Mouse (Mus musculus): ENCODE data around the gene Rarres2.

DNA sequence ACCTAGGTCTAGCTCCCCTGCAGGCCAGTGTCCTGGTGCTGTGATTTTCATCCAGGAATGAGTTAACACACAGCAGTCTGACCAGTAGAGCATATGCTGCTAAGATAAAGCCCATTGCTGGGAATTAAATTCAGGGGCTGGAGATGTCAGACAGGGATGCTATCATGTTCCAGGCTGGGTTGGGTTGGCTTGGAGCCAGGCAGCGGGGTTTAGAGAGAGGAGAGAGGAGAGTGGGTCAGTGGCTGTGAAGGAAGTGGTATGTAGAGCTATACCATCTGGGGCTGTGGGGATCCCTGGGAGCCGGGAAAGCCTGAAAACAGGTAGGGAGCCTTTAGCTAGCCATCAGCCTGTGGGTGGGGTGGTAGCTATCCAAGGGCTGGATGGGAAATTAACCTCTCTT is 41.7 kb downstream of the Rarres2 start:
- TF ChIP-seq CTCF (IDR thresholded peaks at IDR 0.05; ENCODE audit: extremely low read depth, insufficient read depth, insufficient read length, insufficient replicate concordance) = no peak
- TF ChIP-seq POLR2A (IDR thresholded peaks at IDR 0.05; ENCODE audit: low read depth, low read length) = no peak
